Mouse (Mus musculus): ENCODE results near the gene Asic1. TPM values are rescaled to one million over a fixed set of nuclear protein-coding genes. Genes with fewer than 3 reads are reported as not detected.
A peak's percentile ranks its signal among the peaks of the same experiment; 100 is the strongest.

Gene Asic1
- total RNA-seq, 2 experiments from 2014 or later = 0.22 to 0.35 TPM

DNA sequence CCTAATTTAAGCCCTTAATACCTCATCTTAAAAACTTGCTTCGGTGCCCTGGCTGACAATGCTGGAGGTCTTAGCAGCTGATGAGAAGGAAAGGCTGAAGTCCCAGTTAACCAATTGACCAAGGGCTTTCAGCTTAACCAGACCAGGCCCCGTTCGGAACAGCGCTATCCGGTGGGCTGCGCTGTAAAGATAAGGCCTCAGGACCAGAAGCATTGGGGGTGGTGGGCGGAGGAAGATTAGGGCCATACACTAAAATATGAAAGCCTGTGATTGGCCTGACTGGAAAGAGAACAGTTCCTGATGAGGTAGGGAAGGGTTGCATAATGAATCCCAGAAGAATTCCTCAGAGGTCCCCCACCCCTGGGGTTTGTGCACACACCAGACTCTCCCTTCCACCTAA lies 7.8 kb upstream of the Asic1 start:
- intact Hi-C loops (cut with DNase I) = no loop called here
- no peak for DNase-seq

DNA sequence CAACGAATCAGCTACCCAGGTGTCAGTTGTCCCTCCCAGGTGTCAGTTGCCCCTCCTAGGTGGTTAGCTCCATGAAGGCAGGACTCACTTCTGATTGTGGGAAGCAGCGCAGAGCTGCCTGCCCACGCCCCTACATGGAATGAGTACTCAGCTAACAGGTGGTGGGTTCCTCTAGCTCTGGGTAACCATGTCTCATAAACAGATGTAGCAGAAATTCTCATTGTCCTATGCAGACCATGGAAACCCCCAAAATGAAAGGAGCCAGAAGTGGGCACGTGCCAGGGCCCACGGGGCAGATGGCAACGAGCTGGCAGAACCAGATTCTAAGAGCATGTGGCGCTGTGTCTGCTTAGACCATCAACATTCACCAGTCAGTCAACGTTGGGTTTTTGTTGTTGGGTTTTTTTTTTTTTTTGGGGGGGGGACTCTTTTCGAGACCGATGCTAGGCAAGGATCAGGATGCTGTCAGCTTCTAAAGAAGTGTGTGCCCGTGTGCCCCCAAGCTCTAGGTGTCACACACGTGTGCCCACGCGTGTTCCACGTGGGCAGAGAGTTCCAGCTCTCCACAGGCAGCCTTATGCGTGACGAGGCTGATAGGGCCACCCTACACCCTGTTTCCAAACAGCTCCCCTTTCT lies 6.1 kb upstream of the Asic1 start:
- intact Hi-C loops (cut with DNase I) = no loop called here
- DNase-seq = no peak

DNA sequence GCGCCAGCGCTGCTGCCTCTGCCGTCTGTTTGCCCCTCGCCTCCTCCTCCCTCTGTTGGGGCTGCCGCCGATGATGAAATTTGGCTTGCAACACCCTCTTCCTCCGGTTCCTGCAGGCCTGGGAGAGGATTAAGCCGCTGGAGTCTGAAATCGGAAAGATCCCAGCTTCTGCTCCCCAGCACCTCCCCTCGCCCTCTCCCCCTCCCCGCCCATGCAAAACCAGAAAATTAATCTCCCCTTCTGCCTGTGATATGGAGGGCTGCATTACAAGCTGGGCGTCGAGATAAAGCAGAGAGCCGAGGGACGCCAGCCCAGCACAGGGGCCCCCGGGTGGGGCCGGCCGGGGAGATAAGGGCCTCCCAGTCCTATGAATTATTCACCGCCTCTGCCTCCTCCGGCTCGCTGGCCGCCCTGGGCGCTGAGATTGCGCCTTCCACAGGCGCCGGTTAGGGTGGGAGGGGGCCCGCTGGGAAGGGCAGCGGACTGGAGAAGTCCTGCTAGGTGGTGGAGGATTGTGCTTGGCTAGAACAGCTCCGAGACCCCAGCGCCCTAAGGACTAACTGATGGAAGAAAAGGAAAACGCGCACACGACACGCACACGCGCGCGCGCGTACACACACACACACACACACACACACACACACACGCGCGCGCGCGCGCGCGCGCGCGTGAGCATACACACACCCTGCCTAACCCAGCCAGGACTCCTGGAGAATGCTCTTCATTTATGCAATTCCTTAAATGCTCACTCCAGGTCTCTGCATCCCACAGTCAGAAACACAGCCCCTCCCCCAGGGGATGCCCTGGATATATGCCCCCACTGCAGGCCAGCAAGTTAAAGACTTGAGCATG lies 5.3 kb upstream of the Asic1 start:
- peak; percentile 44 to 55 for DNase-seq
- intact Hi-C loops (cut with DNase I) = no loop called here

DNA sequence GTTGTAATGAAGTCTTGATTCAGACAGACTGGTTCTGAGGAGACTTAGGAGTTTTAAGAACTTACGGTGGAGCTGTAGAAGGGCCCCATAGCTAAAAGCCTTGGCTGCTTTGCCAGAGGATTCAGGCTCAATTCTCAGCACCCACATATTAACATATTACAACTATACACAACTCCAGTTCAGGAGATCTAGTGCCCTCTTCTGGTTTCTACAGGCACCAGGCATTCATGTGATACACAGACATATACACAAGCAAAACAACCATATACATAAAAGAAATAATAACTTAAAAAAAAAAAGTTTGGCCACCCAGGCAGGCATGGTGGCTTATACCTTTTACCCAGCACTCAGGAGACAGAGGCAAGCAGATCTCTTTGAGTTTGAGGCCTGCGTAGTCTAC lies 2.6 kb upstream of the Asic1 start:
- no peak for DNase-seq
- intact Hi-C loops (cut with DNase I) = no loop called here

DNA sequence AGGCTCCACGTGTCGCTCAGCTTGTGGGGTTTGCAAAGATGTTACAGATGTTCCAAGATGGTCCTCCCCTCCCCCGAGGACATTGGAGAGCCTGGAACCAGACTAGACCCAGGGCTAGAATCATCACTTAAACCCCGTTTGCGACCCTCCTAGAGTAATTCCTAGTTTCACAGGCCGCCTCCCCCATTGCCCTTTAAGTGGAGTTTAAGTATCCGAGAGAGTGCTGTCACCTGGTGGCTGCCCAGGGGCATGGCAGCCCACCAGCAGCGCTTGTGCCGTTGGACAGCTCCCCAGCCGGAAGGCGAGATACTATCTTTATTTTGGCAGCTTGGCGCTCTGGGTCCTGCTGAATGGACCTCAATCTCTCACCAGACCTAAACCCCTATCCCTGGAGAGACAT lies 1.3 kb upstream of the Asic1 start:
- peak; percentile 73 to 81 for DNase-seq
- intact Hi-C loops (cut with DNase I) = loop anchor here (1.0 to 2.0 kb wide), 2 partner anchors 73 to 172 kb away; no protein-coding TSS in a partner anchor

DNA sequence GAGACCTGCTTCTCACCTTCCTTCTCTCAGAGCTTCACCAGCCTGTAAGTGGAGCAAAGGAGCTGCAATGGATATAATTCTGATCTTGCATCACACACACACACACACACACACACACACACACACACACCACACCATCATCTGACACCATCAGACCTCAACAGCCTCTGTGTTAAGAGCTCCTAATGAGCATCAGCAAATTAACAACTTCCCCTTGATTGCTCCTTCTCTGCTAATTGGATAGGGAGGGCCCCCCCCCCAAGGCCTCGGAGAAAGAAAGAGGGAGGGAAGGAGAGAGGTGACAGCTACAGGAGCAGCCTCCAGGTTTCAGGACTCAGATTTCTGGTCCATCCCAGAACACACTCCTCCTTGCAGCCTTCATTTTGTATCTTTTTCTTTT lies 776 bp upstream of the Asic1 start:
- no peak for DNase-seq
- intact Hi-C loops (cut with DNase I) = loop anchor here (1.0 to 2.0 kb wide), 2 partner anchors 73 to 173 kb away; no protein-coding TSS in a partner anchor

DNA sequence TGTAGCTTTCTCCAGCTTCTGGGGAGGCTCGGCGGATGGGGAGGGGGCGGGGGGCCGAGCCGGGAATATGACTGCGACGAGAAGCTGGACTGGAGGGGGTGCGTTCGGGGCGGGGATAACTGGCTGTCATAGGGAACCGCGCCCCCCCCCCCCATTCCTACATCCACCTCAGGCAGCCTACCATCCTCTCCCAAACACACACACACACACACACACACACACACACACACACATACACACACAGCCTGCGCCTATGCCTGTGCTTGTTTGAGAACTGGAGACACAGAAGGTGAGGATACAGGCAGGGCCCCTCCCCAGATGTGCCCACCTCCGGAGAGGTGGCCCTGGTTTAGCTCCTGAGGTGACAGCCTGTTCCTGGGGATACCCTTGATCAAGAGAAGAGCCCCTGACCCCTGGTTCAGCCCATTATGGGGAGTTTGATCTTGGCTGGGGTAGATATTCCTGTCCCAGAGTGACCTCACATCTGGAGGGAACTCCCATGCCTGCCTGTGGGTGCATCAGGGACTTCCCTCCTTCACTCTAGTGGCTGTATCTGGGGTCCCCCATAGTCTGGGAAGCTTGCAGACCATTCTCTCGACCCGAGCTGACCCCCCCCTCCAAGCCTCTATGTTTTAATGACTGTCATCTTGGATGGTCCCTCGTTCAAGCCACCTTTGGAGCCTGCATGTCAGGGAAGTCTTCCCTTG lies 949 bp downstream of the Asic1 start:
- no peak for DNase-seq
- intact Hi-C loops (cut with DNase I) = no loop called here

DNA sequence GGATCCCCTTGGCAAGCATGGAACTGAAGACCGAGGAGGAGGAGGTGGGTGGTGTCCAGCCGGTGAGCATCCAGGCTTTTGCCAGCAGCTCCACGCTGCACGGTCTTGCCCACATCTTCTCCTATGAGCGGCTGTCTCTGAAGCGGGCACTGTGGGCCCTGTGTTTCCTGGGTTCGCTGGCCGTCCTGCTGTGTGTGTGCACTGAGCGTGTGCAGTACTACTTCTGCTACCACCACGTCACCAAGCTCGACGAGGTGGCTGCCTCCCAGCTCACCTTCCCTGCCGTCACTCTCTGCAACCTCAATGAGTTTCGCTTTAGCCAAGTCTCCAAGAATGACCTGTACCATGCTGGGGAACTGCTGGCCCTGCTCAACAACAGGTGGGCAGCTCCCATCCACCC lies 1.6 kb downstream of the Asic1 start:
- no peak for DNase-seq
- intact Hi-C loops (cut with DNase I) = no loop called here

GRCm38 (mm10) chr15:99674866-99675265 lies 4.7 kb downstream of the Asic1 start:
- no peak for DNase-seq
- intact Hi-C loops (cut with DNase I) = no loop called here

DNA sequence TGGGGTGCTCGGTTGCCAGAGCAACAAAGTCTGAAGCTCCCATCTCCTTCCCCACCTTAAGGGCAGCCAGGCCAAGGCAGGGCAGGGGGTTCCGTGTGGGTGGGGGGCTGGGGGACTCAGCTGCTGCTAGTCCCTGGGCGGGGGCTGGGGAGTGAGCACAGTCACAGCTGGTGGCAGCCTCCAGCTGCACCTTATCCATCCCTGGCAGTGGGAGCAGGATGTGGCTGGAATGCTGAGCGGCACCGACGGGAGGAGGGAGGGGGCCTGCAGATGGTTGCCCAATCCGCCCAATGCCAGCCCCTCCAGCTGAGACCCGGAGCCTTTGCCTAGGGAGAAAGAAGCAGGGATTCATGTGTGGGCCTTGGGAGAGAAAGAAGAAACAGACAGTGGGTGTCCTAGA lies 6.9 kb downstream of the Asic1 start:
- no peak for DNase-seq
- intact Hi-C loops (cut with DNase I) = no loop called here

GRCm38 (mm10) chr15:99678063-99678800 lies 8.1 kb downstream of the Asic1 start:
- intact Hi-C loops (cut with DNase I) = no loop called here
- DNase-seq = no peak

DNA sequence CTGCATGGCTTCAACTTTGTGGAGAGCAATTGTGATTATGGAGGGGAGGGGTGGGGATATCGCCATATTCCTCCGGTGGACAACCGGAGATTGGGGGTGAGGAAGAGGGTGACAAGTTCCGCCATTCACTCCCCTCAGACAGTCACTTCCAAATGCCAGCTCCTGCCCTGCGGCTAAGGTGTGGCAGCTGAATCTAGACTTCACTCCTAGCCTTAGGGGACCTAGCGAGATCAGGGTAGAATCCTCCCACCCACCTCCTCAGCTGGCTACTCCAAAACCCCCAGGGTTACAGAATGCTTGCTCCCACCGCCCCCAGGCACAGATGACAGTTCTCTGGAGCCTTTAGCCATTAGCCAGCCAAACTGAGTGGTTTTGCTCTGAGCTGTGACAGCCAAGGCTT lies 8.8 kb downstream of the Asic1 start:
- DNase-seq = no peak
- intact Hi-C loops (cut with DNase I) = no loop called here

DNA sequence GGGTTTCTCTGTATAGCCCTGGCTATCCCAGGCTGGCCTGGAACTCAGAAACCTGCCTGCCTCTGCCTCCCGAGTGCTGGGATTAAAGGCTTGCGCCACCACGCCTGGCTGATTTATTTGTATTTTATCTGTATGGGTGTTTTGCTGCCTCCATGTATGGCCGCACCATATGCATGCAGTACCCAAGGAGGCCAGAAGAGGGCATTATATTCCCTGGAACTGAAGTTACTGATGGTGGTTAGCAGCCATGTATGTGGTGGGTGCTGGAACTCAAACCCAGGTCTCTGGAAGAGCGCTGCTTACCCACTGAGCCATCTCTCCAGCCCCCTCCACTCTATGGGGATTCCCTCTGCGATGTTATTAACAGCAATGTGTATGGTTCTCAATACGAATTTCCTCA lies 12.7 kb downstream of the Asic1 start:
- DNase-seq = no peak
- intact Hi-C loops (cut with DNase I) = no loop called here

GRCm38 (mm10) chr15:99684156-99684555 lies 14.0 kb downstream of the Asic1 start:
- intact Hi-C loops (cut with DNase I) = no loop called here
- DNase-seq = no peak

GRCm38 (mm10) chr15:99688712-99689111 lies 18.5 kb downstream of the Asic1 start:
- DNase-seq = peak; percentile 54 to 55
- intact Hi-C loops (cut with DNase I) = loop anchor here (1.0 to 2.0 kb wide), 2 partner anchors 92 to 192 kb away; no protein-coding TSS in a partner anchor

DNA sequence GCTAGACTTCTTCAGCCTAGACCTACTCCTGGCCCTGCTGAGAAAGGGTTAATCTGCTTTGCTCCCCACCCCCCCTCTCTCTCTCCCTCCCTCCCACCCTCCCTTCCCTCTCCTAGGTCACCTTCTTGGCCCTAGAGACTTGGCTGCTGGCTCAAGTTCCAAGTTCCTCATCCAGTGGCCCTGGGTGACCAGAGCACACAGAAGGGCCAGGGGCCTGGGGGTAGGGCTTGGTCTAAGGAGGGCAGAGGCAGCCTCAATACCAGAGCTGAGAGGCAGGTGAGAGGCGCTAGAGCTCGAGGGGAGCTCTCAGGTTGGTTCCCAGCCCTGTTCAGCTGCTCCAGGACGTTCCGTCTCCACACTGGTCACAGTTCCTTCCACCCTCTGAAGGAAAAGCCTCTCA lies 20.8 kb downstream of the Asic1 start:
- intact Hi-C loops (cut with DNase I) = no loop called here
- DNase-seq = no peak

- intact Hi-C loops (cut with DNase I) = no loop called here
- DNase-seq = no peak
Observed at GRCm38 (mm10) chr15:99691976-99692375, 21.8 kb downstream of the Asic1 start.

DNA sequence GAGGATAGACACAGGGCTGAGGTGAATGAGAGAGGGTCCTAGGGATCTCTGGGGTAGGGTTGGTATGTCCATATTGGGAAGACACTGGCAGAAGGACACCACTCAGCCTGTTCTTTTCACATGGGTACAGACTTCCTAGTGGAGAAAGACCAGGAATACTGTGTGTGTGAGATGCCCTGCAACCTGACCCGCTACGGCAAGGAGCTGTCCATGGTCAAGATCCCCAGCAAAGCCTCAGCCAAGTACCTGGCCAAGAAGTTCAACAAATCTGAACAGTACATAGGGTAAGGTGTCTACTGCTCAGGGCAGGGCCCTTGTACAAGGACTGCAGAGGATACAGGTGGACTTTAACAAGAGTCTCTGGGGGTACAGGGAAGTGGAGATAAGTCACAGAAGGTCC lies 27.1 kb downstream of the Asic1 start:
- intact Hi-C loops (cut with DNase I) = no loop called here
- DNase-seq = no peak

DNA sequence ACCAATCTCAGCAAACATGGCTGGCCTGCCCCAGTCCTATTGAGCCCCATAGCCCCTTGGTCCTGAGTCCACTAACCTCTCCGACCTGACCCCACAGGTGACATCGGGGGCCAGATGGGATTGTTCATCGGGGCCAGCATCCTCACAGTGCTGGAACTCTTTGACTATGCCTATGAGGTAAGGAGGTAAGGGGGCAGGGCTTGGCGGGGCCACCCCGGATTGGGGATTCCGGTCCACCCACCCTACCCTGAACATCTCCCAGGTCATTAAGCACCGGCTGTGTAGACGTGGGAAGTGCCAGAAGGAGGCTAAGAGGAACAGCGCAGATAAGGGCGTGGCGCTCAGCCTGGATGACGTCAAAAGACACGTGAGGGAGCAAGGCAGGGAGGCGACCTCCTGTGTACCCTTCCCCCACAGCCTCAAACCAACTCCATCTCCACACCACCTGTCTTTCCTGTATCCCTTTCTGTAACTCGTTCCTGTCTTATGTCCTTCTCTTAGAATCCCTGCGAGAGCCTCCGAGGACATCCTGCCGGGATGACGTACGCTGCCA lies 28.4 kb downstream of the Asic1 start:
- intact Hi-C loops (cut with DNase I) = no loop called here
- DNase-seq = no peak

- DNase-seq = no peak
- intact Hi-C loops (cut with DNase I) = no loop called here
Observed at GRCm38 (mm10) chr15:99699715-99700114, 29.5 kb downstream of the Asic1 start.
